Mouse (Mus musculus): ENCODE data around the gene Ccni. TPM values are rescaled to one million over a fixed set of nuclear protein-coding genes. Genes with fewer than 3 reads are reported as not detected.

Gene Ccni
- 149 to 172 TPM (median 158 TPM) in 4 replicates for total RNA-seq (2023)

DNA sequence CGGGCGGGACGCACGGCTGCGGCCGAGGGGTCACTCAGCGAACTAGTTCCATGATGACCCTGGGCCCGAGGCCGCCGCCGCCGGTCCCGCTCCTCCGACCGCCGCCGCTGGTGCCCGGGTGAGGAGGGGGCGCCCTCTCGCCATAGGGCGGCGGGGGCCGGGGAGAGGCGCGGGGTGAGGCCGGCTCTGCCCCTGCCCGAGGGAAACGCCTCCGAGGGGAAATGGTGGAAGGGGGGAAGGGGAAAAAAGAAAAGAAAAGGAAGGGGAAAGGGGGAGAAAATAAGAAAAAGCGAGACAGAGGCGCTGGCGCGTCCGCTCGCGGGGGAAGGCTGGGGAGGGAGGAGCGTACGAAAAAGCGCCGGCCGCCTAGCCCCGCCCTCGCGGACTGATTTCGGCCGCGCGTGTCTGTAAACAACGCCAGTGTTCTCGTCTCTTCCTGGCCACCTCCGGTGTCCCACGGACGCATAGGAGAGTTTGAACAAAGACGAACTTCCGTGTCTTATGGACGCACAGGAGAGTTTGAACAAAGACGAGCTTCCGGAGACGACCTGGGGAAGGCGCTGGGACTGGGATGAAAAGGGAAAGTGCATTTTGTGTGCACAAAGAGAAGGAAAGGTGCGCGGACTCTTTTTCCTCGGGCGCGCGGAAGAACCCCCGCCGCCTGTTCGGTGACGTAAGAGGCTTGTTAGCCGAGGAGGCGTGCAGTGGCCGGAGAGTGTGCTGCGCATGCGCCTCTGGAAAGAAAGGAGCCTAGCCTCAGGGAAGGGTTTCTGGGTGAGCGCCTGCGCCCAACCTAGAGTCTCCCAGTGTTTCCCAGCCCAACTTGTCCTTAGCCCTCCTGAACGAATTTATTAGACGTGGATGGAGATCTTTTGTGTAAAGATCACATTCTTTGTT is at the start of gene Ccni, which contains the start of gene 2010109A12Rik:
TSS of gene Ccni (minus strand) at position 387 of the 897 bp plus-strand sequence.
TSS of gene 2010109A12Rik (plus strand) at position 410 of the 897 bp plus-strand sequence.

Other genes starting within 250 kb of the Ccni start
- gene Sowahb, start 161.5 kb downstream of the Ccni start, total RNA-seq (2023), result 0.18 TPM in 1 of 4 replicates, not detected in the others
- 111 to 128 TPM (median 121 TPM) in 4 replicates for gene Sept11, start 113.1 kb downstream of the Ccni start, total RNA-seq (2023)
- gene 2010109A12Rik, start within 50 bp of the Ccni start, total RNA-seq (2023), result 0.66 to 2.5 TPM (median 2.2 TPM) in 4 replicates
- gene Ccng2, start 60.8 kb upstream of the Ccni start, total RNA-seq (2023), result 64.5 to 69.2 TPM (median 67.9 TPM) in 4 replicates

Data from B cell, adult 62 days (primary cell).